Mouse (Mus musculus) 416B (cell line): Measurements from ENCODE around the gene Mthfd2.
A peak's percentile ranks its signal among the peaks of the same experiment; 100 is the strongest.

ENCODE experiments used
- DNase-seq: peaks from one replicate; pipeline ENCODE4 v3.0.0; 2011; ENCODE audit warnings: low read depth

The Mthfd2 gene

DNA sequence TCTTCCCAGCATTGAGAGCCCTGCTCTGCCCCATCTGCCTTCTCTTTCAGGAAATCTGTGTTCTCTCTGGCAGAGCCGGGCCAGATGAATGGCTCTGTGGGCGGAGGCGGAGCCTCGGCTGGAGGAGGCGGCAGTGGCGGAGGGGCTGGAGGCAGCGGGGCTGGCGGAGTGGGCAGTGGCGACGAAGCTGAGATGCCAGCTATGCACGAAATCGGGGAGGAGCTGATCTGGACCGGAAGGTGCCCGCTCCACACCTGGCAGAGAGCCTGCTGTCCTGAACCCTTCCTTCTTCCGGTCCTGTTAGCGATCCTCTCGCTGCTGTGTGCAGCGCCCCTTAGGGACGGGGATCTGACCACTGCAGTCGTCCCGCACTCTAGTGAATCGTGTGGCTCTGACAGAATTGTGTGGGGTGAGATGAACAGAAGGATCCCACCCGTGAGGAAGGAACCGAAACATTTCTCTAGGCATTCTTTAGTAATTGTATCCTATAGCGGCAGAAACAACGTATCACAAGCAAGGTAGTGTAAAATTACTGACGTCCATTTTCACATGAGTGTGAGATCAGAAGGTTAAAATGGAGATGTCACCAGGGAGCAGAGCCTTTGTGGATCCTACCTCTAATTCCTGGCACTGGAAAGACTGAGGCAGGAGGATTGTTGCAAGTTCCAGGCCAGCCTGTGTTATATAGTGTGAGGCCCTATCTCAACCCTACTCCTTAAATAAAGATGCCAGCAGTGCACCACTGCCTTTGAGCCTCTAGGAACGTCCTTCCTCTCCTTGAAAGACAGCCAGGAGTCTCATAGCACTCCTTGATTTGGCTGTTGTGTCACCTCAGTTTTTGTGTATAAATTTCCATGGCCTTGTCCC is 57.3 kb downstream of the Mthfd2 start:
- peak; percentile 86 for DNase-seq

- DNase-seq = no peak
Measured at GRCm38 (mm10) chr6:83267616-83268015, 58.1 kb downstream of the Mthfd2 start.

DNA sequence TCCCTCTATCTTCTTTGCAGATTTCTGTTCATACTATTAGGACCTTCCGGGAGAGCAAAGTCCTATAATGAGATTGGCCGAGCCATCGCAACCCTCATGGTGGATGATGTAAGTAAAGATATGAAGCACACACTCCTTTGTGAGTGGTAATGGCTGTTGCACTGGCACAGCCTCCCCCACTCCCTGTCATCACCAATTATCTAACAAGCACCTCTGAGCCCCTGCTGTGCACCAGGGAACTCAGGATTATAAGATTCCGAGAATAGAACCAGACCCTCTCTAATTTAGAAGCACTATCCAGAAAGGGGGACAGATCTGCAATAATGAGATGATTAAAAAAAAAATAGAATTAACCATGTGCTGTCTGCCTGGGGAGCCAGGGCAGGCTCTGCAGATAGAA is 60.1 kb downstream of the Mthfd2 start:
- no peak for DNase-seq

DNA sequence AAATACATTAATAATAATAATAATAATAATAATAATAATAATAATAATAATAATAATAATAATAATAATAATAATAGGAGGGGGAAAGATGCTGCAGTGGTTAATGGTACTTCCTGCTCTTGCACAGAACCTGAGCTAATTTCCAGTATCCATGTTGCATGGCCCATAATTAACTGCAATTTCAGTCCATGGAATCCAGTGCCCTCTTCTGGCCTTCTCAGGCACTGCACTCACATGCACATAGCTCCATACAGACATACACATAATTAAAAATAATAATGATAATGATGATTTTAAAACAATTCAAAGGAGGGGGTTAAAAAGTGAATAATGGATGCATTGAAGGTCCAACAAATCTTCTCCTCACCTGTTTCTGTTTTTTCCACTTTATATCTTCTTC is 60.5 kb downstream of the Mthfd2 start:
- DNase-seq = peak; percentile 60

DNA sequence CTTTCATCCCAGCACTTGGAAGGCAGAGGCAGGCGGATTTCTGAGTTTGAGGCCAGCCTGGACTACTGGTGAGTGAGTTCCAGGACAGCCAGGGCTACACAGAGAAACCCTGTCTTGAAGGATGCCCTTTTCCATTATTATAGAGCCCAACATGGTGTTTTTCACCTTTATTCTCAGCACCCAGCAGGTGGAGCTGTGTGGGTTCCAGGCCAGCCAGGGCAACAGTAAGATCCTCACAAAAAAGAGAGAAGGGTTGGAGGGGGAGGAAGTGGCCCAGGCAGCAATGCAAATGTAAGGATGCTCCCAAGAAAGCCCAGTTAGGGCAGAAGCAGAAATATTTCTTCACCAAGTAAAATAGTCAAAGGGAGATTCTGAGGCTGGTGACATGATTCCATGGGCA is 61.2 kb downstream of the Mthfd2 start:
- no peak for DNase-seq
